Mouse (Mus musculus) liver, embryonic 16.5 days (tissue): ENCODE data around the gene Ngf. TPM values are rescaled to one million over a fixed set of nuclear protein-coding genes. Genes with fewer than 3 reads are reported as not detected.

ENCODE experiments used
- ATAC-seq: fragments of 200-750 bp; cut with Nextera tagmentation; 2 replicates; pipeline ENCODE4 v1.8.0; 2017; ENCODE audit warnings: low read depth, mild to moderate bottlenecking, moderate number of reproducible peaks, moderate library complexity
- H3K27ac ChIP-seq: fragments of 300-500 bp; sonication (generic); 2 replicates; pipeline ENCODE4 v1.5.1; 2014; ENCODE audit warnings: mild to moderate bottlenecking, low read length
- H3K27me3 ChIP-seq: fragments of 300-500 bp; sonication (generic); 2 replicates; pipeline ENCODE4 v1.6.1; 2014; ENCODE audit warnings: low read depth, low read length, mixed read lengths; ENCODE audit not compliant: control insufficient read depth, insufficient read depth
- H3K36me3 ChIP-seq: fragments of 300-500 bp; sonication (generic); 2 replicates; pipeline ENCODE4 v1.6.1; 2014; ENCODE audit warnings: mild to moderate bottlenecking; ENCODE audit not compliant: control insufficient read depth, insufficient read depth
- H3K4me1 ChIP-seq: fragments of 300-500 bp; sonication (generic); 2 replicates; pipeline ENCODE4 v1.6.1; 2014; ENCODE audit warnings: low read depth, low read length, mixed read lengths; ENCODE audit not compliant: control insufficient read depth
- H3K4me2 ChIP-seq: fragments of 300-500 bp; sonication (generic); 2 replicates; pipeline ENCODE4 v1.6.1; 2014; ENCODE audit warnings: low read depth, low read length, mixed read lengths
- H3K4me3 ChIP-seq: fragments of 300-500 bp; sonication (generic); 2 replicates; pipeline ENCODE4 v1.5.1; 2014; ENCODE audit warnings: low read depth, mild to moderate bottlenecking, low read length
- H3K9ac ChIP-seq: fragments of 300-500 bp; sonication (generic); 2 replicates; pipeline ENCODE4 v1.6.1; 2014; ENCODE audit warnings: low read depth, low read length
- H3K9me3 ChIP-seq: fragments of 300-500 bp; sonication (generic); replicated peaks from 2 replicates; pipeline ENCODE4 v1.6.1; 2016; ENCODE audit warnings: low read length; ENCODE audit not compliant: control insufficient read depth
- polyA plus RNA-seq: library from polyadenylated mRNA; unstranded; fragments of >200 nt; fragmentation: Nextera tagmentation; extraction: Ambion mirVana; gene quantifications from 2 replicates; pipeline ENCODE4 v1.2.1, GENCODE M21; 2015

Ngf gene
- polyA plus RNA-seq, 1 experiment from 2014 or later, result 0.57 TPM

DNA sequence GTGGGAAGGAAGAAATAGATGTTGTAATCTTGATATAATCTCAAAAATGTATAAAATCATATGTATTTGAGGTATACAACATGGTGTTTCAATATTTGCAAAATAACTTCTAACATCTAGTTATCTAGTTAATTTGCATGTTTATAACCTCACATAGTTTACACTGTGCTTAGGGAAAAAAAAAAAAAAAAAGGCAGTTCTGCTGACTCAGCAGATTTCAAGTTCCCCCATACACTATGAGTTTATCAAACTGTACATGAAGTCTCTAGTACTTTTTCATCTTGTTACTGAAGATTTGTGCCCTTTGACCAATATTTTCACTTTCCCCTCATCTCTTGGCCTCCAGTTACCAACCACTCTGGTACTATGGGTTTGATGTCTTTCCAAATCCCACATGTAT is 86.9 kb downstream of the Ngf start:
- Histone ChIP-seq H3K27ac (no peak overlapping the region), H3K4me3 (no peak overlapping the region), H3K4me1 (no peaks in the 10 kb centered on the region), H3K36me3 (no peaks in the 10 kb centered on the region), H3K9me3 (no peaks in the 10 kb centered on the region), H3K27me3 (no peaks in the 10 kb centered on the region), H3K9ac (no peak overlapping the region), H3K4me2 (no peak overlapping the region)
- ATAC-seq, result no peak
